Mouse (Mus musculus) liver, embryonic 13.5 days (tissue): Measurements from ENCODE around the gene Mthfs. TPM values are rescaled to one million over a fixed set of nuclear protein-coding genes. Genes with fewer than 3 reads are reported as not detected.

Experiments used
- ATAC-seq: fragments of 200-750 bp; cut with Nextera tagmentation; 2 replicates; pipeline ENCODE4 v1.8.0; 2017; ENCODE audit warnings: low read depth, mild to moderate bottlenecking, moderate number of reproducible peaks, moderate library complexity
- DNase-seq: peaks from one replicate; pipeline ENCODE4 v3.0.0; 2022
- H3K27ac ChIP-seq: fragments of 300-500 bp; sonication (generic); 2 replicates; pipeline ENCODE4 v1.5.1; 2015; ENCODE audit warnings: moderate library complexity, mild to moderate bottlenecking, inconsistent platforms
- H3K27me3 ChIP-seq: fragments of 300-500 bp; sonication (generic); 2 replicates; pipeline ENCODE4 v1.6.1; 2015; ENCODE audit warnings: mild to moderate bottlenecking, inconsistent platforms
- H3K36me3 ChIP-seq: fragments of 300-500 bp; sonication (generic); 2 replicates; pipeline ENCODE4 v1.6.1; 2015; ENCODE audit warnings: mild to moderate bottlenecking, inconsistent platforms
- H3K4me1 ChIP-seq: fragments of 300-500 bp; sonication (generic); replicated peaks from 2 replicates; pipeline ENCODE4 v1.6.1; 2015; ENCODE audit warnings: inconsistent platforms
- H3K4me2 ChIP-seq: fragments of 300-500 bp; sonication (generic); 2 replicates; pipeline ENCODE4 v1.6.1; 2015; ENCODE audit warnings: inconsistent platforms, mild to moderate bottlenecking, moderate library complexity
- H3K4me3 ChIP-seq: fragments of 300-500 bp; sonication (generic); replicated peaks from 2 replicates; pipeline ENCODE4 v1.5.1; 2015; ENCODE audit warnings: mild to moderate bottlenecking, inconsistent platforms
- H3K9ac ChIP-seq: fragments of 300-500 bp; sonication (generic); 2 replicates; pipeline ENCODE4 v1.6.1; 2015; ENCODE audit warnings: mild to moderate bottlenecking, inconsistent platforms
- H3K9me3 ChIP-seq: fragments of 300-500 bp; sonication (generic); replicated peaks from 2 replicates; pipeline ENCODE4 v1.6.1; 2016; ENCODE audit warnings: inconsistent platforms
- WGBS: fragments of 180-500 bp; shearing (Covaris S2); methylation state at CpG from one replicate; pipeline ENCODE4 v1.1.7; 2015; ENCODE audit not compliant: insufficient replicate concordance; 5-methylcytosine and 5-hydroxymethylcytosine counted together
- polyA plus RNA-seq: library from polyadenylated mRNA; unstranded; fragments of >200 nt; fragmentation: Nextera tagmentation; extraction: Ambion mirVana; gene quantifications from 2 replicates; pipeline ENCODE4 v1.2.1, GENCODE M21; 2015

Mthfs gene
- polyA plus RNA-seq, 1 experiment from 2014 or later, result 14.0 TPM

DNA sequence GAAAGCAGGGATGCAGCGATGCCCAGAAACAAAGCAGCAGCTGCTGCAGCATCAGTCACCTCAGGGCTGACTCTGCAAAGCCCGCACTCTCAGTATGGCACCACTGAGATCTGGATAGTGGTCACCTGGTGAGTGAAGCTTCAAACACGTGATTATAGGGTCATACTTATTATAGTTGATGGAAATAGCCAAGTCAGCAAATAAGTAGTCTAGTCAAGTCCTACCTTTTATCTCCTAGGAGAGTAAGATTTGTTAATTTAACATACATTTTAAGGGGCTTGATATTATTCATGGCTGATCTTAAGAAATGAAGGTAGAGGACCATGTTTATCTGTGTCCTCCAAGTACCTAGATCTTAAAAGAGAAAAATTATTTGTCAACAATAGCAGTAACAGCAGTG lies 83.6 kb downstream of the Mthfs start:
- H3K27ac ChIP-seq, result no peak overlapping the region
- DNase-seq (no peak), ATAC-seq (no peak)
- H3K36me3 ChIP-seq, result no peaks in the 10 kb centered on the region
- H3K4me3 ChIP-seq, result no peak overlapping the region
- 60% methylated on average over 3 of the region's 3 CpGs for WGBS
- H3K27me3 ChIP-seq, result no peaks in the 10 kb centered on the region
- H3K4me2 ChIP-seq, result no peak overlapping the region
- no peaks in the 10 kb centered on the region for H3K9me3 ChIP-seq
- no peaks in the 10 kb centered on the region for H3K4me1 ChIP-seq
- no peak overlapping the region for H3K9ac ChIP-seq

- H3K27me3 ChIP-seq, result no peaks in the 10 kb centered on the region
- no peaks in the 10 kb centered on the region for H3K36me3 ChIP-seq
- H3K4me3 ChIP-seq, result no peak overlapping the region
- H3K9me3 ChIP-seq, result no peaks in the 10 kb centered on the region
- no peak overlapping the region for H3K9ac ChIP-seq
- WGBS, result 64% methylated on average over 2 of the region's 2 CpGs
- no peak for DNase-seq
- no peak overlapping the region for H3K27ac ChIP-seq
- H3K4me2 ChIP-seq, result no peak overlapping the region
- ATAC-seq, result no peak
- no peaks in the 10 kb centered on the region for H3K4me1 ChIP-seq
Observed at GRCm38 (mm10) chr9:89305637-89306036, 95.2 kb downstream of the Mthfs start.

GRCm38 (mm10) chr9:89308357-89309194 lies 98.1 kb downstream of the Mthfs start:
- no peak for ATAC-seq
- Histone ChIP-seq H3K4me1 (no peaks in the 10 kb centered on the region), H3K4me3 (no peak overlapping the region), H3K9me3 (no peaks in the 10 kb centered on the region), H3K36me3 (no peaks in the 10 kb centered on the region), H3K9ac (no peak overlapping the region), H3K27ac (no peak overlapping the region), H3K27me3 (no peaks in the 10 kb centered on the region), H3K4me2 (no peak overlapping the region)
- WGBS, result 71% methylated on average over 7 of the region's 7 CpGs
- no peak for DNase-seq

DNA sequence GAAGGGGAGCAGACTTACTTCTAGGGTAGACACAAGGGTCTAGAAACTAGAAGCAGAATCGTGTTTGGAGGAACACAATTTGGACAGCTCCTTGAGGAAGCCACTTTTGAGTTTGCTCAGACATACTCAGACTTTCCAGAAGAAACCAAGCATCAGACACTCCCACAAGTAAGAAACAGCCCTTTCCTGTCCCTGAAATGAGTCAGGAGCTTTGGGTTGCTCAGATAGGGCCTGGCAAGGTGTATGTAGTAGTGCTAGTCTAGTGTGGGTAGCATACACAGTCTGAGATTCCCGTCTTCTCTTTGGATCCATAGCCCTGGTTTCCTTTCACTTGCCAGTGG lies 98.7 kb downstream of the Mthfs start:
- DNase-seq, result no peak
- ATAC-seq, result no peak
- Histone ChIP-seq H3K27ac (no peak overlapping the region), H3K9me3 (no peaks in the 10 kb centered on the region), H3K4me3 (no peak overlapping the region), H3K27me3 (no peaks in the 10 kb centered on the region), H3K36me3 (no peaks in the 10 kb centered on the region), H3K4me1 (no peaks in the 10 kb centered on the region), H3K4me2 (no peak overlapping the region), H3K9ac (no peak overlapping the region)
- 53% methylated on average over 2 of the region's 2 CpGs for WGBS

- no peaks in the 10 kb centered on the region for H3K27me3 ChIP-seq
- ATAC-seq, result no peak
- DNase-seq, result no peak
- no peak overlapping the region for H3K9ac ChIP-seq
- no peak overlapping the region for H3K27ac ChIP-seq
- no peaks in the 10 kb centered on the region for H3K9me3 ChIP-seq
- H3K4me3 ChIP-seq, result no peak overlapping the region
- H3K36me3 ChIP-seq, result no peaks in the 10 kb centered on the region
- WGBS, result 68% methylated on average over 2 of the region's 2 CpGs
- no peaks in the 10 kb centered on the region for H3K4me1 ChIP-seq
- no peak overlapping the region for H3K4me2 ChIP-seq
Observed at GRCm38 (mm10) chr9:89311649-89312048, 101.2 kb downstream of the Mthfs start.

DNA sequence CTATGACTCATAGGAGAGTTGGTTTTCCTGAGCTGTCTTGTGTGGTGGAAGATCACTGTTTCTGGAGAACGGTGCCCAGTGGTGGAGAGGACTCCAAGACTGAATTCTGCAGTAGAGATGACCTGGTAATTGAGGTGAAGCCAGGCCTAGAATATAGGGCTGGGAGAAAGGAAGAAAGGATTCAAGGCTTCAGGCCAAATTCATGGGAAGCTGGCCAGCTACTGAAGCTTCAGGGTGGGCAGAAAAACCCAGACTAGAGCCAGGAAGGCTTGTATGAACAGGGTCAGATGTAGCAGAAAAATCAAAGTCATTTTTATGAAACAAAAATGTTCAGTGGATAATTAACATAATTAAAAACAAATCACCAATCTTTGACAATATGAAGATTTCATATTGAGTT lies 163.3 kb downstream of the Mthfs start:
- no peaks in the 10 kb centered on the region for H3K36me3 ChIP-seq
- H3K4me1 ChIP-seq, result no peaks in the 10 kb centered on the region
- H3K27ac ChIP-seq, result no peak overlapping the region
- no peak overlapping the region for H3K9ac ChIP-seq
- 53% methylated on average over 1 of the region's 1 CpGs for WGBS
- no peaks in the 10 kb centered on the region for H3K27me3 ChIP-seq
- no peak overlapping the region for H3K4me3 ChIP-seq
- DNase-seq, result no peak
- no peaks in the 10 kb centered on the region for H3K9me3 ChIP-seq
- no peak overlapping the region for H3K4me2 ChIP-seq
- no peak for ATAC-seq

DNA sequence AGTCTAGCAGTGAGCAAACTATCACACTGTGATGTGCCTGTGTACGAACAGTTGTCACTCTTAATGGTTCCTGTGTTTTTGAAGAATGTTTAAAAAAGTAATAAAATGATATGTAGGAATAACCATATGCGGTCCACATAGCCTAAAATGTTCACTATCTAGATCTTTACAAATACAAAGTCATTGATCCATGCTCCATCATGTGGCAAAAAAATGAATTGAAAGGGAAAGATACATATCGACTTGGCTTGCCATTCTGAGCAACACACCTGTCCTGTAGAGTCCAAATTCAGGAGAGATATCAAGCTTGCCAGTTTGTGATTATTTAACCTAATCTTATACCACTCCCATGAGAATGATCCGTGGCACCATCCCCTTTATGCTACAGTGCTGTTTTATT lies 164.2 kb downstream of the Mthfs start:
- ATAC-seq (no peak), DNase-seq (no peak)
- no peak overlapping the region for H3K9ac ChIP-seq
- H3K4me2 ChIP-seq, result no peak overlapping the region
- no peak overlapping the region for H3K4me3 ChIP-seq
- WGBS, result 53% methylated on average over 4 of the region's 4 CpGs
- no peak overlapping the region for H3K27ac ChIP-seq
- no peaks in the 10 kb centered on the region for H3K27me3 ChIP-seq
- no peaks in the 10 kb centered on the region for H3K4me1 ChIP-seq
- H3K36me3 ChIP-seq, result no peaks in the 10 kb centered on the region
- H3K9me3 ChIP-seq, result no peaks in the 10 kb centered on the region

DNA sequence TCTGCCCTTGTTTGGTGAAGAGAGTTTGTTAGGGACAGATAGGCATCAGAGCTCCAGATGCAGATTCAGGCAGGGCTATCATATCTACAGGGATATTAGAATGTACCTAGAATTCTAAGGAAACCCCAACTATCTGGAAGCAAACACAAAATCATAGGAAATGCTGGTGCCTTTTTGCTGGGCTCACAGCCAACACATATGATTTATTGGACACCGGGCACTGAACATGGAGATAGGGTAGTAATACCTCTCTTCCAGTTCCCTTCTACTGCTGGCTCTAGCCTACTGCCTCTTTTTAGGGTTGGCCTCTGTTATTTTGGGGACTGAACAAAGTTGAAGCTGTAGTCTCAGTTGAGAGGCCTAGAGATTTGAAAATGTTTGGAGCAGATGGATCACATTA lies 192.6 kb downstream of the Mthfs start:
- Histone ChIP-seq H3K4me3 (no peak overlapping the region), H3K27ac (no peak overlapping the region), H3K27me3 (no peaks in the 10 kb centered on the region), H3K9ac (no peak overlapping the region), H3K4me2 (no peak overlapping the region), H3K9me3 (no peaks in the 10 kb centered on the region), H3K36me3 (no peaks in the 10 kb centered on the region), H3K4me1 (no peaks in the 10 kb centered on the region)
- DNase-seq (no peak), ATAC-seq (no peak)
- 66% methylated on average over 1 of the region's 1 CpGs for WGBS

Other genes starting within 250 kb of the Mthfs start
- gene Trim43b, start 117.8 kb upstream of the Mthfs start, polyA plus RNA-seq, result not detected in 2 replicates
- 1.2 and 1.6 TPM in 2 replicates for gene Bcl2a1b, start 11.5 kb upstream of the Mthfs start, polyA plus RNA-seq
- not detected in 2 replicates for gene Gm29094, start 11.3 kb upstream of the Mthfs start, polyA plus RNA-seq